Mouse (Mus musculus): Measurements from ENCODE around the gene Unc13a. TPM values are rescaled to one million over a fixed set of nuclear protein-coding genes. Genes with fewer than 3 reads are reported as not detected.
"Not testable (repeated sequence)": the region's sequence is repeated elsewhere in the genome, so short reads cannot be mapped to it uniquely, and the experiment has no call there.

Gene Unc13a
- polyA plus RNA-seq, 1 experiment: 97.3 TPM

GRCm38 (mm10) chr8:71700493-71701269 lies 29.1 kb upstream of the Unc13a start:
- TF ChIP-seq POLR2A (IDR thresholded peaks at IDR 0.05; ENCODE audit: borderline replicate concordance, insufficient read depth, low read length): no peak
- TF ChIP-seq CTCF (IDR thresholded peaks at IDR 0.05; ENCODE audit: borderline replicate concordance, insufficient read depth, low read depth, low read length): no peak
- no peaks in the 10 kb centered on the region; the same call in 1 of the 2 replicates for H3K27me3 ChIP-seq (ENCODE audit: control insufficient read depth, insufficient read depth, low read length)
- H3K4me3 ChIP-seq (replicated peaks; ENCODE audit: insufficient read depth, low read depth, low read length): no peak overlapping the region
- no peak overlapping the region for H3K27ac ChIP-seq (ENCODE audit: insufficient read depth, low read length)
- WGBS: 17% methylated on average over 29 of the region's 29 CpGs
- H3K4me1 ChIP-seq (ENCODE audit: control insufficient read depth, insufficient read depth, low read length): no peaks in the 10 kb centered on the region
- no peak for DNase-seq

DNA sequence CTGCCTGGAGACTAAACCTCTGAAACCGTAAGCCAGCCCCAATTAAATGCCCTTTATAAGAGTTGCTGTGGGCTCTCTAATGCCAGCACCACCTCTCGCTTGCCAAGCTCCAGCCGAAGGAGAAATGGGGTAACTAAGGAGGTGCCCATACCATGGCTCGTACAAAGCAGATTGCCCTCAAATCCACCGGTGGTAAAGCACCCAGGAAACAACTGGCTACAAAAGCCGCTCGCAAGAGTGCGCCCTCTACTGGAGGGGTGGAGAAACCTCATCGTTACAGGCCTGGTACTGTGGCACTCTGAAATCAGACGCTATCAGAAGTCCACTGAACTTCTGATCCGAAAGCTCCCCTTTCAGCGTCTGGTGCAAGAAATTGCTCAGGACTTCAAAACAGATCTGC lies 23.9 kb upstream of the Unc13a start:
- 0 out of 2 replicates have a peak, but pooled peaks have one; percentile 3 for TF ChIP-seq CTCF (IDR thresholded peaks at IDR 0.05; ENCODE audit: borderline replicate concordance, insufficient read depth, low read depth, low read length)
- not testable (repeated sequence) for DNase-seq
- 62% methylated on average over 12 of the region's 12 CpGs for WGBS

DNA sequence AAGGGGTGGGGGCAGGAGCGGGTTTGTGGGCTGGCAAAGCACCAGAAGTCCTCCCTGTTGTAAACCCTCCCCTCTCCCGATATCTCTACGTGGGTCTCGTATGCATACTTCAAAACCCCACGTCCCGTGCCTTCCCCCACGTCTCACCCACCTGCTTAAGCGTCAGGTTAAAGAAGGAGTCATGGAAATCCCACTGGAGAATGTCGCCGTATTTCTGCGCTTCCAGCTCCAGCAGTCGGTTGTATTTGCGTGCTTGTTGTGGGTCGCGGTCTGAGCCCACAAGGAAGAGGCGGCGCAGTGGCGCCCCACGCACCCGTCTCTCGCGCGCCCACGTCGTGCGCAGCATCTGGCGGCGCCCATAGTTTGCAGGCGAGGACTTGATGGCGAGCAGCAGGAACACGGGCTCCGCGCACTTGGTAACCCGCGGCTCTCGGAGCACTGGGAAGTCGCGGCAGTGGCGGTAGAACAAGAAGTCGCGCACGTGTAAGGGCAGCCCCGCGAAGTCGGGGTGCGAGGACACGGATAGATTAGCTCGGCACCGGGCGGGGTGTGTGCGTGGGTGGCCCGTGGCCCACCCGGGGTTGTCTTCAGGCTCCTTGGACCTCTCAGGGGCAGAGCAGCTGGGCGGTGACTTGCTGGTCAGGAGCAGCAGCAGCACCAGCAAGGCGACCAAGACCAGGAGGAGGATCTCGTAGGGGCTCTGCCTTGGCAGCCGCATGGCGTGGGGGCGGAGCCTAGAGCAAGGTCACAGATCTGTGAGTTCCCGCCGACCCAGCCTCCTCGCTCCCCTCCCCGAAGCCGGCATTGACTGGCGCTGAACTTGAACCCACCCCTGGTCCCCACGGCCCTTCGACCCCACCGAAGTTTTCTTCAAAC lies 21.8 kb upstream of the Unc13a start:
- no peaks in the 10 kb centered on the region for H3K4me1 ChIP-seq (ENCODE audit: control insufficient read depth, insufficient read depth, low read length)
- no peak overlapping the region for H3K27ac ChIP-seq (ENCODE audit: insufficient read depth, low read length)
- H3K4me3 ChIP-seq (replicated peaks; ENCODE audit: insufficient read depth, low read depth, low read length): no peak overlapping the region
- WGBS: 5% methylated on average over 68 of the region's 68 CpGs
- no peak for TF ChIP-seq CTCF (IDR thresholded peaks at IDR 0.05; ENCODE audit: borderline replicate concordance, insufficient read depth, low read depth, low read length)
- TF ChIP-seq POLR2A (IDR thresholded peaks at IDR 0.05; ENCODE audit: borderline replicate concordance, insufficient read depth, low read length): no peak
- DNase-seq: no peak
- H3K27me3 ChIP-seq (ENCODE audit: control insufficient read depth, insufficient read depth, low read length): peaks cover 5% of the 10 kb centered on the region; the same call in 1 of the 2 replicates

More for the DNA sequence above, 23.9 kb upstream of the Unc13a start:
- not testable (repeated sequence) for H3K27ac ChIP-seq (ENCODE audit: insufficient read depth, low read length); H3K4me3 ChIP-seq (replicated peaks; ENCODE audit: insufficient read depth, low read depth, low read length); H3K27me3 ChIP-seq (ENCODE audit: control insufficient read depth, insufficient read depth, low read length); H3K4me1 ChIP-seq (ENCODE audit: control insufficient read depth, insufficient read depth, low read length)

DNA sequence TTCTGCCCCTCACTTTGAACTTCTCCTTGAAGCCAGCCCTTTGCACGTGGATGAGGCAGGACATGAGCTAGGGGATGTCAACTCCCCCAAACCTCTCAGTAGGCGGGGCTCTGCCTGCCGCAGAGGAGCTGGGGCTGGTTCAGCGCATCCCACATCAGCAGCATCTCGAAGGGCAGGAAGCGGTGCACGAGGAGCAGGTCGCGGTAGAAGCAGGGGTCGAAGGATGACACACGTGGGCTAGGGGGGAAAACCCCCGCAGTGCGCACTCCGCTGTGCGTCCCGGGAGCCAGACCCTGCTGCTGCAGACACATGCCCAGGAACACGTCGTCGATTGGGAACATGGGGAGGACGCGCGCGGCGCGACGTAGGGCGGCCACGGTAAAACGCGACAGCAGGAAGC lies 21.0 kb upstream of the Unc13a start:
- Histone ChIP-seq H3K27ac (ENCODE audit: insufficient read depth, low read length) (no peak overlapping the region), H3K4me3 (replicated peaks; ENCODE audit: insufficient read depth, low read depth, low read length) (no peak overlapping the region), H3K4me1 (ENCODE audit: control insufficient read depth, insufficient read depth, low read length) (no peaks in the 10 kb centered on the region), H3K27me3 (ENCODE audit: control insufficient read depth, insufficient read depth, low read length) (peaks cover 5% of the 10 kb centered on the region; the same call in 1 of the 2 replicates)
- no peak for TF ChIP-seq POLR2A (IDR thresholded peaks at IDR 0.05; ENCODE audit: borderline replicate concordance, insufficient read depth, low read length)
- TF ChIP-seq CTCF (IDR thresholded peaks at IDR 0.05; ENCODE audit: borderline replicate concordance, insufficient read depth, low read depth, low read length): no peak
- 2% methylated on average over 30 of the region's 30 CpGs for WGBS
- DNase-seq: no peak

GRCm38 (mm10) chr8:71689028-71689427 lies 17.5 kb upstream of the Unc13a start, which contains the start of gene Insl3:
Gene Insl3, plus strand, starts transcription at chr8:71689214.
- WGBS: 4% methylated on average over 33 of the region's 33 CpGs
- Histone ChIP-seq H3K4me3 (replicated peaks; ENCODE audit: insufficient read depth, low read depth, low read length) (no peak within 1 kb of the TSS), H3K27ac (ENCODE audit: insufficient read depth, low read length) (no peak within 1 kb of the TSS), H3K4me1 (ENCODE audit: control insufficient read depth, insufficient read depth, low read length) (peaks cover 10% of the 10 kb centered on the region; the same call in 1 of the 2 replicates), H3K27me3 (ENCODE audit: control insufficient read depth, insufficient read depth, low read length) (peaks cover 5% of the 10 kb centered on the region; the same call in 1 of the 2 replicates)
- TF ChIP-seq POLR2A (IDR thresholded peaks at IDR 0.05; ENCODE audit: borderline replicate concordance, insufficient read depth, low read length) (no peak), CTCF (IDR thresholded peaks at IDR 0.05; ENCODE audit: borderline replicate concordance, insufficient read depth, low read depth, low read length) (no peak)
- DNase-seq: no peak

DNA sequence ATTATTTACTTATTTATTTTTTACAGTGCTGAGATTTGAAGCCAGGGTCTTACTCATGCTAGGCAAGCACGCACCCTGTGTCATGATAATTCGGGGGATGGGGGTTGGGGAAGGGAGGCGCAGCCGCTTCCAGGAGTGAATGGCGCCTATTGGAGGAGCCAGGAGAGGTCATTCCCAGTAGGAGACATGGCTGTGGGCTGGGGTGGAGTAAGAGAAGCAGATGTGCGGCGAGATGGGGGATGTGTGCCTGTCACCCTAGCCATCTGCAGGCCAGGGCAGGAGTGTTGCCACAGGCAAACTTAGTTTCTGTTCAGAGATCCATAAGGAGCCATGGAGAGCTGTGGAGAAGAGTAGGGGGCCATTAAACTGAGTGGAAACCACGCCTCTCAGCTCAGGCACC lies 16.1 kb upstream of the Unc13a start:
- DNase-seq: no peak
- Histone ChIP-seq H3K27me3 (ENCODE audit: control insufficient read depth, insufficient read depth, low read length) (peaks cover 1% of the 10 kb centered on the region; the same call in 1 of the 2 replicates), H3K4me3 (replicated peaks; ENCODE audit: insufficient read depth, low read depth, low read length) (no peak overlapping the region), H3K4me1 (ENCODE audit: control insufficient read depth, insufficient read depth, low read length) (peaks cover 10% of the 10 kb centered on the region; the same call in 1 of the 2 replicates), H3K27ac (ENCODE audit: insufficient read depth, low read length) (no peak overlapping the region)
- TF ChIP-seq CTCF (IDR thresholded peaks at IDR 0.05; ENCODE audit: borderline replicate concordance, insufficient read depth, low read depth, low read length): no peak
- 11% methylated on average over 8 of the region's 8 CpGs for WGBS

- TF ChIP-seq POLR2A (IDR thresholded peaks at IDR 0.05; ENCODE audit: borderline replicate concordance, insufficient read depth, low read length) (no peak), CTCF (IDR thresholded peaks at IDR 0.05; ENCODE audit: borderline replicate concordance, insufficient read depth, low read depth, low read length) (no peak)
- Histone ChIP-seq H3K4me3 (replicated peaks; ENCODE audit: insufficient read depth, low read depth, low read length) (peak overlapping the region; percentile 15), H3K27me3 (ENCODE audit: control insufficient read depth, insufficient read depth, low read length) (peaks cover 1% of the 10 kb centered on the region; the same call in 1 of the 2 replicates), H3K4me1 (ENCODE audit: control insufficient read depth, insufficient read depth, low read length) (peaks cover 10% of the 10 kb centered on the region; the same call in 1 of the 2 replicates), H3K27ac (ENCODE audit: insufficient read depth, low read length) (no peak overlapping the region)
- no peak for DNase-seq
- WGBS: 3% methylated on average over 23 of the region's 23 CpGs
These were observed 14.7 kb upstream of the Unc13a start for GRCm38 (mm10) chr8:71686143-71686734.

All from cerebellum, adult 2 months (tissue).